Mouse (Mus musculus) ES-E14 (cell line): ENCODE data around the gene Prcc.

Source experiments
- CHD2 ChIP-seq: IDR thresholded peaks from 2 replicates; pipeline ENCODE4 v1.6.1; 2014; ENCODE audit warnings: mild to moderate bottlenecking, low read depth, low read length, inconsistent platforms
- MAFK ChIP-seq: IDR thresholded peaks from 2 replicates; pipeline ENCODE4 v1.6.1; 2014; ENCODE audit warnings: mild to moderate bottlenecking, low read depth, low read length, inconsistent platforms; ENCODE audit not compliant: insufficient read depth

DNA sequence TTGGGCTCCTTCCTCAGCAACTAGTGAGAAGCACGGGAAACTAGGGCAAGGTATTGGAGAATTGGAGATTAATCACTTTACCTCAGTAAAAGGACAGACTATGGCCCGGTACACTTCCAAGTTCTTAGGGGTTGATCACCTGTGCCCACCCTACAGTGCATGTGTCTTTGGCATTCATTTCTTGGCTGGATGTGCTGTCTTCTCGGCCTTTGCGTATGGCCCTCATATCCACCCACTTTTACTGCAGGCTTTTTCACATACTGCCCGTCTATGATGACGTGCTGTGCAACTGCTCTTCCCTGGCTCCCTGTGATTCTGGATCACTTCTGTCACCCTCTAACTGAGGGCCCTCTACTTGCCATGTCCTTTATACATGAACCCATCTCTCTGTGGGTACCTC lies 1.0 kb upstream of the Prcc start:
- TF ChIP-seq CHD2: no peak
- no peak for TF ChIP-seq MAFK
